Mouse (Mus musculus): ENCODE results near the gene Serpina16. TPM values are rescaled to one million over a fixed set of nuclear protein-coding genes. Genes with fewer than 3 reads are reported as not detected.

The Serpina16 gene
- polyA plus RNA-seq, 1 experiment: not detected

DNA sequence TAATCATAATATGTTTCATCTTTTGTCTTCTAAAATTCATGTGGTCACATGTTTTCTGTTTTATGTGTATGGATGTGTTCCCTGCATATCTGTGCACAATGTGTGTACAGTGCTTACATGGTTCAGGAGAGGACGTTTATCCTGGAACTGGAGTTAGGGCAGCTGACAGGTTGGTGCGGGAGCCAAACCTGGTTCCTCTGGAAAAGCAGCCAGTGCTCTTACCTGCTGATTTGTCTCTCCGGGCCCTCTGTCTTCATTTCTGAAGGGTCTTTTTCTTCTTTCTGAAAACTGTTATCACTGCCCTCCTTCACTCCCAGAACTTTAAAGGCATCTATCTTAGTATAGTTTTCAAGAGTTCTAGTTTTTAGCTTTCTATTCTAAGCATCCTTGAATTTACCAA is 32.1 kb downstream of the Serpina16 start:
- H3K4me3 ChIP-seq (ENCODE audit: low read depth, low read length): no peak overlapping the region
- TF ChIP-seq CTCF (IDR thresholded peaks at IDR 0.05; ENCODE audit: low read depth, low read length) (no peak), EP300 (IDR thresholded peaks at IDR 0.05; ENCODE audit: insufficient read depth, low read depth, low read length) (no peak), POLR2A (IDR thresholded peaks at IDR 0.05; ENCODE audit: insufficient read depth, low read length) (no peak)
- H3K36me3 ChIP-seq (ENCODE audit: control insufficient read depth, insufficient read depth, low read length, poor library complexity, severe bottlenecking): no peaks in the 10 kb centered on the region
- H3K27me3 ChIP-seq (ENCODE audit: control insufficient read depth, insufficient read depth, low read length, poor library complexity, severe bottlenecking): no peaks in the 10 kb centered on the region; the same call in 1 of the 2 replicates
- H3K9ac ChIP-seq (ENCODE audit: low read depth, poor library complexity, severe bottlenecking): no peak overlapping the region
- H3K27ac ChIP-seq (ENCODE audit: insufficient read depth, low read length): no peak overlapping the region
- H3K9me3 ChIP-seq (replicated peaks; ENCODE audit: control insufficient read depth, insufficient read depth, low read length, poor library complexity, severe bottlenecking): no peaks in the 10 kb centered on the region
- H3K4me1 ChIP-seq (ENCODE audit: control insufficient read depth, insufficient read depth, low read length): no peaks in the 10 kb centered on the region

DNA sequence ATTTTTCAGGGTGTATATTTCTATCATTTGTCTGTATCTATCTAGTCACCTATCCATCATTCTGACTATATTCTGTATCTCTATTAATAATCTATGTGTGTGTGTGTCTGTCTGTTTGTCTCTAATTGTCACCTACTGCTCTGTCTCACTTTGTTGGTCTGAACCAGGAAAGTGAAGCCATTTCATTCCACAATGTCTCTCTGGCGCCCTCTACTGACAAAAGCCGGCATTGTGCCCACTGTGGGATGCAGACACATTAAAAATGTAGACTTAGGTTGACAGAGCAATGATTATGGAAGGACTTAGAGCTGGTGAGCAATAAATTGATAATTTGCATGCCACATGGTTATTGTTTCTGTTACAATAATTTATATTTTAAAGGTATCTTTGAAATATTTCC is 32.6 kb downstream of the Serpina16 start:
- no peak overlapping the region for H3K9ac ChIP-seq (ENCODE audit: low read depth, poor library complexity, severe bottlenecking)
- H3K36me3 ChIP-seq (ENCODE audit: control insufficient read depth, insufficient read depth, low read length, poor library complexity, severe bottlenecking): no peaks in the 10 kb centered on the region
- no peaks in the 10 kb centered on the region; the same call in 1 of the 2 replicates for H3K27me3 ChIP-seq (ENCODE audit: control insufficient read depth, insufficient read depth, low read length, poor library complexity, severe bottlenecking)
- no peaks in the 10 kb centered on the region for H3K9me3 ChIP-seq (replicated peaks; ENCODE audit: control insufficient read depth, insufficient read depth, low read length, poor library complexity, severe bottlenecking)
- H3K27ac ChIP-seq (ENCODE audit: insufficient read depth, low read length): no peak overlapping the region
- H3K4me3 ChIP-seq (ENCODE audit: low read depth, low read length): no peak overlapping the region
- no peaks in the 10 kb centered on the region for H3K4me1 ChIP-seq (ENCODE audit: control insufficient read depth, insufficient read depth, low read length)
- TF ChIP-seq EP300 (IDR thresholded peaks at IDR 0.05; ENCODE audit: insufficient read depth, low read depth, low read length) (no peak), CTCF (IDR thresholded peaks at IDR 0.05; ENCODE audit: low read depth, low read length) (peak; percentile 70), POLR2A (IDR thresholded peaks at IDR 0.05; ENCODE audit: insufficient read depth, low read length) (no peak)

DNA sequence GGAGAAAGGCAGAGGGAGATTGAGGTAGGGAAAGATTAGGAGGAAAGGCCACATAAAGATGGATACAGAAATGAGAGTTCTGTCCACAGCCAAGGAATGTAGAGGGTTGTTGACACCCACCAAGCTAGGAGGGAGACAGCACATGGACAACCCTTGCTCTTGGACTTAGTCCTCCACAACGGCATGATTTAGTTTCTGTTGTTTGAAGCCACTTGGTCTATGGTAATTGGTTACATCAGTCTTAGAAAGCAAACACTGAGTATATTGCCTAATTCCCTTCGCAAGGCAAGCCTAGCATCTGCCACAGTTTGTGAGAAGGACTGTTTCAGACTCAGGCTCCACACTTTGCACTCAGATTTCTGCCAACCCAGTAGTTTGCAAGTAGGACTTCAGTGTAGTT is 40.1 kb downstream of the Serpina16 start:
- TF ChIP-seq POLR2A (IDR thresholded peaks at IDR 0.05; ENCODE audit: insufficient read depth, low read length): no peak
- TF ChIP-seq EP300 (IDR thresholded peaks at IDR 0.05; ENCODE audit: insufficient read depth, low read depth, low read length): no peak
- TF ChIP-seq CTCF (IDR thresholded peaks at IDR 0.05; ENCODE audit: low read depth, low read length): no peak
- no peaks in the 10 kb centered on the region for H3K36me3 ChIP-seq (ENCODE audit: control insufficient read depth, insufficient read depth, low read length, poor library complexity, severe bottlenecking)
- H3K4me1 ChIP-seq (ENCODE audit: control insufficient read depth, insufficient read depth, low read length): no peaks in the 10 kb centered on the region
- H3K27ac ChIP-seq (ENCODE audit: insufficient read depth, low read length): no peak overlapping the region
- H3K9me3 ChIP-seq (replicated peaks; ENCODE audit: control insufficient read depth, insufficient read depth, low read length, poor library complexity, severe bottlenecking): no peaks in the 10 kb centered on the region
- H3K9ac ChIP-seq (ENCODE audit: low read depth, poor library complexity, severe bottlenecking): no peak overlapping the region
- H3K27me3 ChIP-seq (ENCODE audit: control insufficient read depth, insufficient read depth, low read length, poor library complexity, severe bottlenecking): no peaks in the 10 kb centered on the region
- H3K4me3 ChIP-seq (ENCODE audit: low read depth, low read length): no peak overlapping the region

DNA sequence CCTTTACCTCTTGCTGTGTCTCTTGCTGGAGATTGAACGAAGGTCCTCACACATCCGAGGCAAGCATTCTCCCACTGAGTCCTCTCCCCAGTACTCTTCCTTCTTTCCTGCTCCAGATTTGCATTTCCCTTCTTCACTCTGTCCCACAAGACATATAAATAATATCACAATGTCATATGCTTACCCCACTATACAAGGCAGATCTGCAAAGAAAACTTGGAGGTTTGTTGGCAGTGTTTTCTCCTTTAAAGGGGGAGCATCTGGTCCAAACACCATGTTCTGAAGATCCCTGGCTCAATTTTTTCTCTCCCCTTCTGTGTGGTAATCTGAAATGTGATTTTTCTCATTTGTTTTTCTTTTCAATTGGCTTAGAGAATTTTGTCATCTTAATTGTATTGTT is 41.5 kb downstream of the Serpina16 start:
- Histone ChIP-seq H3K4me3 (ENCODE audit: low read depth, low read length) (no peak overlapping the region), H3K9ac (ENCODE audit: low read depth, poor library complexity, severe bottlenecking) (no peak overlapping the region), H3K27me3 (ENCODE audit: control insufficient read depth, insufficient read depth, low read length, poor library complexity, severe bottlenecking) (no peaks in the 10 kb centered on the region), H3K36me3 (ENCODE audit: control insufficient read depth, insufficient read depth, low read length, poor library complexity, severe bottlenecking) (no peaks in the 10 kb centered on the region), H3K4me1 (ENCODE audit: control insufficient read depth, insufficient read depth, low read length) (no peaks in the 10 kb centered on the region), H3K27ac (ENCODE audit: insufficient read depth, low read length) (no peak overlapping the region), H3K9me3 (replicated peaks; ENCODE audit: control insufficient read depth, insufficient read depth, low read length, poor library complexity, severe bottlenecking) (no peaks in the 10 kb centered on the region)
- TF ChIP-seq CTCF (IDR thresholded peaks at IDR 0.05; ENCODE audit: low read depth, low read length): no peak
- TF ChIP-seq POLR2A (IDR thresholded peaks at IDR 0.05; ENCODE audit: insufficient read depth, low read length): no peak
- no peak for TF ChIP-seq EP300 (IDR thresholded peaks at IDR 0.05; ENCODE audit: insufficient read depth, low read depth, low read length)

DNA sequence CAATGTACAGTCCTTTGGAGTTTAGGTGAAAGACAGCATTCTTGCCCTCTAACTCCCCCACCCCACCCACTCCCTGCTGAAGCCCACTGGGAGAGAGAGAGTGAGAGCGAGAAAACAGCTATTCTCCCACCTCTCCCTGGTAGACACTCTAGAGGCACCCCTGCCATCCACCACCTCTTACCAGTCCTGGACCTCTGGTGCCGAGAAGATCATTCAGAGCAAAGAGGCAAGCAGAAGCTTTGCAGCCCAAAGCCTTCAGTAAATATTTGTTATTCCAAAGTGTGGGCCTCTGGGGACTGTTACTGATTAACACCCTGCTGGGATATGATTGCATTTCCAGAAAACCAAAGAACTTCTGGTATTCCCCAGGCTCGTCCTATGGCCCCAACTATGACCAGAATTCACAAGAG is 44.7 kb downstream of the Serpina16 start, which contains the start of gene Serpina10:
Gene Serpina10, minus strand, starts transcription at position 242 of the 410 bp plus-strand sequence.
- no peaks in the 10 kb centered on the region for H3K36me3 ChIP-seq (ENCODE audit: control insufficient read depth, insufficient read depth, low read length, poor library complexity, severe bottlenecking)
- H3K27ac ChIP-seq (ENCODE audit: insufficient read depth, low read length): no peak within 1 kb of the TSS
- no peaks in the 10 kb centered on the region for H3K27me3 ChIP-seq (ENCODE audit: control insufficient read depth, insufficient read depth, low read length, poor library complexity, severe bottlenecking)
- TF ChIP-seq POLR2A (IDR thresholded peaks at IDR 0.05; ENCODE audit: insufficient read depth, low read length) (no peak), CTCF (IDR thresholded peaks at IDR 0.05; ENCODE audit: low read depth, low read length) (no peak), EP300 (IDR thresholded peaks at IDR 0.05; ENCODE audit: insufficient read depth, low read depth, low read length) (no peak)
- H3K9ac ChIP-seq (ENCODE audit: low read depth, poor library complexity, severe bottlenecking): no peak within 1 kb of the TSS
- H3K4me3 ChIP-seq (ENCODE audit: low read depth, low read length): no peak within 1 kb of the TSS
- H3K9me3 ChIP-seq (replicated peaks; ENCODE audit: control insufficient read depth, insufficient read depth, low read length, poor library complexity, severe bottlenecking): no peaks in the 10 kb centered on the region
- H3K4me1 ChIP-seq (ENCODE audit: control insufficient read depth, insufficient read depth, low read length): no peaks in the 10 kb centered on the region

Other genes with a start within 250 kb of the Serpina16 start
- 2.1 and 3.1 TPM in 2 replicates for gene Ifi27, start 241.9 kb downstream of the Serpina16 start, polyA plus RNA-seq (2011; ENCODE audit: insufficient read depth, insufficient read length, low read depth, missing spikeins)
- 5.0 and 9.6 TPM in 2 replicates for gene Ifi27l2a, start 232.5 kb downstream of the Serpina16 start, polyA plus RNA-seq (2011; ENCODE audit: insufficient read depth, insufficient read length, low read depth, missing spikeins)
- not detected in 2 replicates for gene Ifi27l2b, start 218.9 kb downstream of the Serpina16 start, polyA plus RNA-seq (2011; ENCODE audit: insufficient read depth, insufficient read length, low read depth, missing spikeins)
- gene Ppp4r4, start 143.9 kb downstream of the Serpina16 start, polyA plus RNA-seq (2011; ENCODE audit: insufficient read depth, insufficient read length, low read depth, missing spikeins): 20.8 and 25.7 TPM in 2 replicates
- not detected in 2 replicates for gene Serpina10, start 44.7 kb downstream of the Serpina16 start, polyA plus RNA-seq (2011; ENCODE audit: insufficient read depth, insufficient read length, low read depth, missing spikeins)
- gene Serpina6, start 18.9 kb downstream of the Serpina16 start, polyA plus RNA-seq (2011; ENCODE audit: insufficient read depth, insufficient read length, low read depth, missing spikeins): not detected in 2 replicates
- not detected in 2 replicates for gene Serpina1f, start 19.4 kb upstream of the Serpina16 start, polyA plus RNA-seq (2011; ENCODE audit: insufficient read depth, insufficient read length, low read depth, missing spikeins)
- not detected in 2 replicates for gene Serpina1d, start 97.5 kb upstream of the Serpina16 start, polyA plus RNA-seq (2011; ENCODE audit: insufficient read depth, insufficient read length, low read depth, missing spikeins)
- gene Serpina1b, start 154.2 kb upstream of the Serpina16 start, polyA plus RNA-seq (2011; ENCODE audit: insufficient read depth, insufficient read length, low read depth, missing spikeins): not detected in 2 replicates
- gene Serpina1a, start 187.4 kb upstream of the Serpina16 start, polyA plus RNA-seq (2011; ENCODE audit: insufficient read depth, insufficient read length, low read depth, missing spikeins): not detected in 2 replicates
- not detected in 2 replicates for gene Serpina1c, start 228.7 kb upstream of the Serpina16 start, polyA plus RNA-seq (2011; ENCODE audit: insufficient read depth, insufficient read length, low read depth, missing spikeins)

Measured in ES-Bruce4 (cell line).